Mouse (Mus musculus) cerebral cortex, adult 2 months (tissue): ENCODE data around the gene Fxyd1.

Source experiments
- WGBS: fragments of 180-500 bp; shearing (Covaris S2); methylation state at CpG from one replicate; pipeline ENCODE4 v1.1.7; 2018; 5-methylcytosine and 5-hydroxymethylcytosine counted together

Fxyd1 gene

DNA sequence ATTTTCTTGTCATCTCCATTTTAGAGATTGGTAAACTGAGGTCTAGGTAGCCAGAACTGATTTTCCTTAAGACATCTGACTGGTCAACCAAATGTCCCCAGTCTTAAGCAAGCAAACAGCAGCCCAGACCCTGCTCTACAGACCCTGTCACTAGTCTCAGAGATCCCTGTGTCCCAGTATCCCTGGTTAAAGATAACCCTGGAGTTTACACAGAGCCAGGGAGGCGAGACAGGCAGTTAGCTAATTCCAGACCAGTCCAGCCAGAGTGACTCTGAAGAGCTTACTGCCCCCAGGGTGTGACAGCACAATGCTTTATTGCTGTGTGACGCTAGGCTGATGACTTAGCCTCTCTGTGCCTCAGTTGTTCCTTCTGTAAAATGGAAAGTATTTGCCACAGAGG, at the start of gene Fxyd1:
Gene Fxyd1 (minus strand): TSS at position 129 of the 400 bp plus-strand sequence.
- WGBS = 96% methylated on average over 2 of the region's 2 CpGs

DNA sequence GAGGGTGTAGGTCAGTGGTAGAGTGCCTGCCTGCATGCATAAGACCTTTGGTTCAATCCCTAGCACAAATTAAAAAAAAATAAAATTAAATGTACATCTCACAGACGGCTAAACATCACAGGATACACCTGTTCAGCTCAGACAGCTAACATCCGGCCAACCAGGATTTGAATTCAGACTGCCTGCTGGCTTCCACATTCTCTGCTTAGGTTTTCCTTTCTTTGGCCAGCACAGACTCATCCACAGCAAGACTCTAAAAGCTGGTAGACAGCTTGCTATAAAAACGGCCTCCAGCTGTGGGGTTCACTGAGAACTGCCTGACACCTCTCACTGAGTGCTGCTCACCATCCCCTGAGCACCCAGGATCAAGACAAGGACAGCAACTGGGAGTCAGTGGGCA, 49.2 kb upstream of the Fxyd1 start:
- 62% methylated on average over 3 of the region's 3 CpGs for WGBS

DNA sequence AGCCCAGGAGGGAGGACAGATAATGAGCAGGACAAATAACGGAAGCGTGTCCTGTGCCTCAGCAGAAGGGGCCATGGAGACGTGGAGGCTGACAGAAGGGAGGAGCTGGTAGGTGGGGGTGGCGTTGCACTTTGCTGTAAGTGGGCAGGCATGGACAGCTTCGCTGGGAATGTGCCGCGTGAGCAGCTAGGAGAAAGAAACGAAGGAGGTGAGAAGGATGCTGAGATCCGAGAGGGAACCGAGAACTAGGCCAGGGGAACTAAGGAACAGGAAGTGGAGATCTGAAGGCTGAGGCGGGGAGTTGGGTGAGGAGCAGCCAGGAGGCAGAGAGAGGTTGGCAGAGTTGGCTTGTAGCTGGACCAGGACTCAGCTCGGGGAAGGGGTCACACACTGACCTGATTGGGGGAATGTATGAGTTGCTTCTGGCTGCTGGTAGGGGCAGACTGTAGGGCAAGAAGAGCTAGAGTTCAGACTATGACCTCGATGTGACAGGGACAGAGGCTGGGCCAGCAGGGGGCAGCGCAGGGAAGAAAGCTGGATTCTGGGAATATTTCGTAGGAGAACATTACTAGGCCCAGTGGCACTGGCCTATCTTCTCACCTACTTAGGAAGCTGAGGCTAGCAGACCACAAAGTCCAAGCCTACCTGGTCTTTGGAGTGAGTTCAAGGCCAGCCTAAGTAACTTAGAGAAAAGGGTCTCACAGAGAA, 48.2 kb upstream of the Fxyd1 start:
- WGBS = 37% methylated on average over 15 of the region's 15 CpGs

DNA sequence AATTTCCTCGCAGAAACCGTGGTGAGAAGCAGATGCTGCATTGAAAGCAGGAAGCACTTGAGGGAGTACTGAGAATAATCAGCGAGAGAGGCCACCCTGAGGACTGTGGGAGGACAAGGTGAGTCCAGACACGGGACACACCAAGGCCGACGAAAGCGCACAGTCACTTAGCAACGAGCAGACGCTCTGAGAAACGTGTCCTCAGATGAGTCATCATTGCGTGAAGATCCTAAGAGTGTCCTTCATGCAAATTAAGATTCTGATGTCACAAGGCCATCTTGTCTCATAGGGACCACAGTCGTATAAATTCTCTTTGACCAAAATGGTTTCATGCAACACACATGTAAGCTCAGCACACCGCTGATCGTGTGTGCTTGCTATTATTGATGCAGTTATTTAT, 43.8 kb upstream of the Fxyd1 start:
- 66% methylated on average over 14 of the region's 14 CpGs for WGBS

DNA sequence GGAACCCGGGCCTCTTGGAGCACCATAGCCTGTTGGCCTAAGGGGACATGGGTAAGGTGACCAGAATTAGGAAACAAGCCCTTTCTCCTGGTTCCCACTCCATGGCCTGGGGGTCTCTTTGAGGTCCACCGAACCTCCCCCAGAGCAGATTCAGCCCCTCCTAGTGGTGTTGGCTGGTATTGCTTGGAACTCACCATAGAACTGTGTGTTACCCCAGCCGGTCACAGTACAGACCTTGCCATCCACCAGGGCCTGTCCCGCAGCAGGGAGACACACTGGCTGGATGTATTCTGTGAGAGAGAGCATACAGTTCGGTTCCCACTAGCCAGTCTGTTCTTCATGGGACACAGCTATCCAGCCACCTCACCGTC, 42.6 kb upstream of the Fxyd1 start:
- WGBS = 90% methylated on average over 6 of the region's 6 CpGs

DNA sequence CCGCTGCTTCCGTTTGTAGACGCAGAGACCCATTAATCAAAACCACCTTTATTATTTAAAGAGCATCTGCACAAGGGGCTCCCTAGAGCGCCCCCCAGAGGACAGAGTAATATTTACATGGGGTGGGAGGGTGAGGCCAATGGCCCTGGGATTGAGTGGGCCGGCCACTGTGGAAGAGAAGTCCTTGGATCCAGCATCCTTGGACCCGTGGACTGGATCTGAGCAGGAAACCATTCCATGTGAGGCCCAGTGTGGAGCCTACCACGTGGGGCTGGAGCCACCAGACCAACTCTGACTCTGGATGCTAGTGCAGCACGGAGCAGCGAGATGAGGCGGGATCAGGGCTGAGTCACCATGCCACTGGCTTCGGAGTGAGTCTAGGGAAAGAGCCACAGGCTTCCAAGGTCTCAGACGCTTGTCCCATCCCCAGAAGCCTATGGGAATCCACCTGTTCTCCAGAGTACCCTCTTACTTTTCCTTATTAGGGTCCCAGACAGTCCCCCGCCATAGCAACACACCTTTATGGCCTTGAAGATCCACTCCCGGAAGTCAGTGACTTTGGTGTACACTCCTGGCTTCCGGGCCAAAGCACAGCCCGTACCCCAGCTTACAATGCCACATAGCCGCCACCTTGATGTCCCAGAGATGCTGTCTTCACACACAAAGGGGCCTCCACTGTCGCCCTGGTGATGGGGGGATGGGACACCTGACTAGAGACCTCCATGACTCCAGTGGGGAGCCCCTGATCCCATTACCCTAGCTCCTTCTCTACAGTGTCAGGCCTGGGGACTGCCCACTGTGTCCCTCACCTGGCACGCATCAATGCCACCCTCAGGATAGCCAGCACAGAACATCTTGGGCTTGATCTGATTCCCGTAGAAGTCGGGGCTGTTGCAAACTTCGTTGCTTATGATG, 42.0 kb upstream of the Fxyd1 start:
- WGBS = 82% methylated on average over 22 of the region's 22 CpGs

DNA sequence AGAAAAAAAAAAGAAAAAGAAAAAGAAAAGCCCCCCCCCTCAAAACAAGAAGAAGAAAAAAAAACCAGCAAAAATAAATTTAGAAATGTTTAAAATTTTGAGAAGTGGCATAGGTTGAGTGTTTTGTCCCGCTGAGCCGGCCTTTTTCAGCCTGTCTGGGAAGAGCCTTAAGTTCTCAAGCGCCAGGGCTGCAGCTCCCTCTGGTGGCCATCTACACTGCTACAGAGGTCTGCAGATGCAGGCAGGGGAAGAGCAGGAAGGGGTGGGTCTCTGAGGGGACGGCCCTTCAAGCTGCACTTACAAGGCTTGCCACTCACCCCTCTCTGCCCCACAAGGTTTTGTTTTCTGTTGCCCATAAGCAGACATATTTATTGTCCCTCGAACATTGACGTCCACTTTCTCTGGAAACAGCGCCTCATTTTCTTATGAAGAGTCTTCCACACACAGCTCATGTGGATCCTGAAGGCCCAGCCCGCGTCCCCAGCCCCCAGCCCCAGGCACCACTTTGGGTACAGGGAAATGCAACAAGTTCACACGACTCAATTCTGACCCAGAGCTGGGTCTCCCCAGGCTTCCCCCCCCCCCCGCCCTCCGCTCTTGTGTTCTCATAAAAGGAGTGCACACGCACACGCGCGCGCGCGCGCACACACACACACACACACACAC, 40.7 kb upstream of the Fxyd1 start:
- WGBS = 41% methylated on average over 20 of the region's 20 CpGs

DNA sequence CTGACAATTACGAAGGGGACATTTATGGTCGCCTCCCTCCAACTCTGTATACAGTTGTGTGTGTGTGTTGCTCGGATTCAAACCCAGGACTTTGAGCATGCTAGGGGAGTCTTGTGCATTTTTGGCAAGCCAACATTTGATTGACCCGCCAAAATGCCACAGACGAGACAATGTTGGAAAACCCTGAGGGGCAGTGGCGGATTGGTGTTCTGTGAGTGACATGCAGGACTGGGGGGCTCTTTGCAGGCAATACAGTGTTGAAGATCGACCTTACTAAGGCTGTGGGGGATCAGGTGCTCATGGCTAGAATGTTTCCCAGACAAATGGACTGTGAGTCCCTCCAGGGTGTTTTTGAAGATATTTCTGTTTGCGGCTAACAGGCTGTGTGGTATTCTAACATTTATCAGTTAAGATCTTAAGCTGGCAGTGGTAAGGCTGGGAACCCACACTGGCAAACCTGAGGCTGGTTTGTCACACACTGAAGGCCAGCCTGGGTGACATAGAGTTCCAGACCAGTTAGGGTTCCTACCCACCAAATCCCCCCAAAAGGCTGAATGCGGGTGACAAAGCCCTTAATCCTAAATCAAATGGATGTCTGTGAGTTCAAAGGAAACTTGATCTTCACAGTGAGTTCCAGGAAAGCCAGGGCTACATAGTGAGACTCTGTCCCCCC, 40.0 kb upstream of the Fxyd1 start:
- WGBS = 84% methylated on average over 9 of the region's 9 CpGs

DNA sequence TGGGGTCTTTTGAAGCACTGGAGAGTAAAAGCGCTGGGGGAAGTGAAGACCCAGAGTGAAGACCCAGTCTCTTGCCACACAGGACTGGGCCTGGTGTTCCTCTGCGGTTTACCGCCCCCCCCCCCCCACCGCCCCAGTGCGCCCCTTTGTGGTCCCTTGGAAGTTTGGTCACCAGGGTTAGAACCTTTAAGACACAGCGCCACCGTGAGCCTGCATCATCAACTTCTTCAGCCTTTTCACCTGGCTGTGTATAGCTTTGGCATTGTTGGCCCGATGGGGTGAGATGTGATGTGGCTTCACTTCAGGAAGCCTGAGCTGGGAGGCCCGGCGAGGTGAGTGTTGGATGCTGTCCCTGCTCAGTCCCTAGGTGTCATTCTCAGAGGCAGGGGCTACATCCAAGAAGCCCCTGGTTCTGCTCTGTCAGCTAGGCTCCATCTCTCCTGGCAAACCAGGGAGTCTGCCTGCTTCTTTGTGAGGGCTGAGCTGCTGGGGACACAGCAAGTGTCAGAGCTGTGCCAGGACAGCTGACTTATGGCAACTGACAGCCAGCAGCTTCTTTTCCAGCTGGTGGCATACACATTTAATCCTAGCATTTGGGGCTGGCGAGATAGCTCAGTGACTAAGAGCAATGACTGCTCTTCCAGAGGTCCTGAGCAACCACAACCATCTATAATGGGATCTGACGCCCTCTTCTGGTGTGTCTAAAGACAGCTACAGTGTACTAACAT, 37.9 kb upstream of the Fxyd1 start:
- WGBS = 32% methylated on average over 11 of the region's 12 CpGs

DNA sequence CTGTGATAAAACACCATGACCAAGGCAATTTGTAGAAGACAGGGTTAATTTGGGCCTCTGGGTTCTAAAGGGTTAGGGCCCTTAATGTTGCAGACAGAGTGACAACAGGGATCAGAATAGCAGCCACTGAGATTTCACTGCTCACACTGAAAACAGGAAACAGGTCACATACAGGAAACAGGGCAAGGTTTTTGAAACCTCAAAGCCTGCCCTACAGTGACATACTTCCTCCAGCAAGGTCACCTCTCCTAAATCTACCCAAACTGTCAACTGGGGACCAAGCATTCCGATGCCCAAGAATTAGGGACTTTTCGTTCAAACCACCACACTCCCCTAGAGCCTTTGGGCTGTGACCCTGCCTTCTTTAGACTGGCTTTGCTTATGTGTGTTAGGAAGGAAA, 32.7 kb upstream of the Fxyd1 start:
- WGBS = 88% methylated on average over 2 of the region's 2 CpGs

DNA sequence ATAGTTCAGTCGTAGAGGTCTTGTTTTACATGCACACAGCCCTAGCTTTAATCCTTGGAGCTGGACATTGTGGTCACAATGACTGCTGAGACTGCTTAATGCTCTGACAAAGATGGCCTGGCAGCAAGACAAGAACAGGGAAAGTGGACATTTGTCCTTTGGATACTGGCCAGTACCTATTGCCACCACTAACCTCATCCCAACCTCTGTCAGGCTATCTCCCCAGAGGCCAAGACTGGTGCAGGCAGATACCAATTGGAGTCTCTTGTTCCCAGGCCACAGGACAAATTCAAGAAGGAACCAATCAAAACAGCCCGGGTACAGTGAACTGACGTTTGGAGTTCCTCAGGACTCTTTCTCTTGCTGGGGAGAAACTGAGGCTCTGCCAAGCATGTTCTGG, 31.2 kb upstream of the Fxyd1 start:
- 55% methylated on average over 3 of the region's 3 CpGs for WGBS

DNA sequence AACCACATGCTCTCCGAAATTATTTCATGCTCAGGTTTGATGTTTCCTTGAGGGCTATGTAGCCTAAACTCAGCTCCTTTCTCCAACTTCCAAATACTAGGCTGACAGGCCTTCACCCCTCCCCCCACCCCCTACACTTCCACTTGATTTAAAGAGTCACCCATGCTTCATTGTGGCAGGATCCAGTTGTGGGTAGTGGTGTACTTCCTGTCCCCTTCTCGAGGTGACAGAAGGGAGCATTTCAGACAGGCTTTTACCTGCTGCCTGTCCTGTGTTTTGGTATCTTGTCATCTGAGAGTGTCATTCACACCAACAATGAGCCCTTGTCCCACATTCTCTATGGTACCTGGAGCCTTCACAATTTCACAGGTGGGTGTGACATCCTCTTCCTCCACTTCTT, 30.3 kb upstream of the Fxyd1 start:
- 68% methylated on average over 2 of the region's 2 CpGs for WGBS

DNA sequence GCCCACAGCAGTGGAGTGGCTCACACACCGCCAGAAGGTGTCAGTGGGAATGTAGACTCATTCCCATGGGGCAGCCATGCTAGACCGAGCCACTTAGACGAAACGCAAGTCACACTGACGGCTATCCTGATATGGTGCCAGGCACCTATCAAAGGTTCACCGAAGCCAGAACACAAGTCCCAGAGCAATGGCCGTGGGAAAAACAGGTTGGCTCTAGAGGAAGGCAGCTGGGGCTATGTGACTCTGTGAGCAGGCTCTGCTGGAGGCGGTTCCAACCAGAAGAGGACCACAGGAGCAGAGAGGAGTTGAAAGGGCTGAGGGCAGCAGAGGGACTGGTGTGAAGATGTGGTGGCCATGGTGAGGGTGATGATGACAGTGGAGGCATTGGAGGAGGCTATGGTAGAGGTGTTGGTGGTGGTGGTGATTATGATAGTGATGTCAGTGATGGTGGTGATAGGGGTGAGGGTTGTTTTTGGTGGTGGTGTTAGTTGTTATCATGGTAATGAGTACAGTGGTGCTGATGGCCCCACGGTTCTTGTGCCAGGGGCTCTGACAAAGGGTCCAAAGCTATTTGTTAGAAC, 29.3 kb upstream of the Fxyd1 start:
- WGBS = 91% methylated on average over 9 of the region's 9 CpGs

DNA sequence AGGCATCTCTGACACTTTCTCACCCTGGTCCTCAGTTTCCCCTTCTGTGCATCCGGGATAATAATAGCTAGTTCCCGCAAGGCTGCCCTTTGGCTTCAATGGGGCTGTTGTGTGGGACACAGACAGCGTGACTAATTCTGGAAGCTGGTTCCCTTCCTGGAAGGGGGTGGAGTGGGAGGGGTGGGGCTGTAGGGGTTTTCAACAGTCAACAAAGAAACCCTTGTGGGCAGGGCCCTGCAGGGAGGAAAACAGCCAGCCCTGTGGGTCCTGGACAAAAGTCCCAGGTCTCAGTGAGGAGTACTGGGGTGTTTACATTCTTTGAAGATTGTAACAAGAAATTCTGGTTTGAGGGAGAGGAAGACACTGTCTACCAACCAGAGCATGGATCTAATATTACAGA, 28.2 kb upstream of the Fxyd1 start:
- 31% methylated on average over 3 of the region's 3 CpGs for WGBS

DNA sequence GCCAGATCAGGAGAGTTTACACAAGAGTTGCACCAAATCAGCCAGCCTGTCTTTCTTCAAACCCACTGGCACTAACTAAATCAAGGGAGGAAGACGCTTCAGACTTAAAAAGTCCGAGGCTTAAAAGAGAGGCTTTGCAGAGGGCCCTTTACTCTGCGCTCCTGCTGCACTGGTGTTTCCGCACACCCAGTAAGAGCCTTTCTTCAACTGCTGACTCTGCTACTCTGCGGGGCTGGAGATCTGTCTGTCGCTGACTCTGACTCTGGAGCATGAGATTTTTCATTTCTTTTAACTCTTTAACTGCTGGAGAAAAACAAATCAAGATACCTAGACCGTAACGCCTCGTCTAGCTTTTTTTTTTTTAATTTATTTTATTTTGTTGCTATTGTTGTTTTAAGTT, 27.1 kb upstream of the Fxyd1 start:
- 69% methylated on average over 9 of the region's 9 CpGs for WGBS

DNA sequence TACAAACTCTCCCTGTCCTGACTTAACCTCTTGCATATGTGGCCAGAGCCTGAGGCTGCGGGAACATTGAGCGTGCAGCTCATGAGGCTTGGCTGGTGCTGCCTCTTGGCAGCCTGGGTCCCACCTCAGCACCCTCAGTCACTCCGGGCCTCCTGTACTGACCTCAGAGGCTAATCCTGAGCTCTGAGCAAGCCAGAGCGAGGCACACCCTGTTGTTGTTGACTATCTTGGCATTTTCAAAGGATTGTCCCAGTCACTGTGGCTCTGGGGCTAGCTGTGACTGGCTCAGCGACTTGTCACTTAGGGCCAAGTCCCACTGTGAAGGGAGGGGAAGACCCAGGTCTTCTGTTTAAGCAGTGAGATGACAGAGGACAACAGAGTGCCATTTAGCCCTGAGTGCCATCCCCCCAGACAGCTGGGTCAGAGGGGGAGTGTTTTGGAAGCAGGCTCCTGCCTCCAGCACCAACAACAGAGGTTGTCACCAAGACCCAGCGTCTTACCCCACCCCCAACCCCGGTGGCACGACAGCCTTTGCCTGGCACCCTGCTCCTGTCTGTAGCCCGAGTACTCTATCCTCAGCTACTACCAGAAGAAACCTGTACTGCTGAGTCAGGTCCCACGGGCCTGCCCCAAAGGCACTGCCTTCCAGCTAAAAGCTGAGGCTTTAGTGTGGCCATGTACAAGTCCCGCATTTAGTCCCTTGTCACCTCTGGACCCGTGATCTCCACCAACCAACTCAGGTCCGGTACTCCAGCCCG, 26.0 kb upstream of the Fxyd1 start:
- 68% methylated on average over 14 of the region's 14 CpGs for WGBS

DNA sequence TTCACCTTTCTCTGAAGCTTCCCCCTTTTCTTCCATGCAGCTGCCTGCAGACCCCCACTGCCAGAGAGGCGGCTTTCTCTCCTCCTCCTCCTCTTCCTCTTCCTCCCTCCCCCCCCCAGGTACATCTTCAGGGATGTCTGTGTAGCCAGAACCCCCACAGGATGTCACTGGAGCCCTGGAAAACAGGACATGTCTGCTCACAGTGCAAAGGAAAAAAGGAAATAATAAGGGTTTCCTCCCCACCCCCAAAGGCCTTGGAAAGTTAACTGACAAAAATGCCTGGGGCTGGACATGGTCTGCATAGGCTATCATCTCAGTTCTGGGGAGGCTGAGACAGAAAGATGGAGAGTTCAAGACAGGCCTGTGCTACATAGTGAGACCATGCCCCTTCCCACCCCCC, 24.1 kb upstream of the Fxyd1 start:
- 38% methylated on average over 1 of the region's 1 CpGs for WGBS

DNA sequence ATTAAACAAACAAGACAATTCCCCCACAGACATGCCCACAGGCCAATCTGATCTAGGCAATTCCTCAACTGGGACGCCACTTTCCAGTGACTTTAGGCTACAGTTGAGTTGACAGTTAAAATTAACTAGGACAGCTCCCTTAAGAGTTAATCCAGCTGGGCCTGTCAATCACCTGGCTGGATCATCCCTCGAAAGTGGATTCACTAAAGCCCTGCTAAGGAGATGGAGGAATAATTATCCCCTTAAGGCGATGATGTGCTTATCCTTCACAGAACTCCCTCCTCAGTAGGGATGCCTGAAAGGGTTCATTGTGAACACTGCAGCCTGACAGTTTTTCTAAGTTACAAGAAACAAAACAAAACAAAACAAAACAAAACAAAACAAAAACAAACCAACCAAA, 23.6 kb upstream of the Fxyd1 start:
- 72% methylated on average over 3 of the region's 3 CpGs for WGBS

DNA sequence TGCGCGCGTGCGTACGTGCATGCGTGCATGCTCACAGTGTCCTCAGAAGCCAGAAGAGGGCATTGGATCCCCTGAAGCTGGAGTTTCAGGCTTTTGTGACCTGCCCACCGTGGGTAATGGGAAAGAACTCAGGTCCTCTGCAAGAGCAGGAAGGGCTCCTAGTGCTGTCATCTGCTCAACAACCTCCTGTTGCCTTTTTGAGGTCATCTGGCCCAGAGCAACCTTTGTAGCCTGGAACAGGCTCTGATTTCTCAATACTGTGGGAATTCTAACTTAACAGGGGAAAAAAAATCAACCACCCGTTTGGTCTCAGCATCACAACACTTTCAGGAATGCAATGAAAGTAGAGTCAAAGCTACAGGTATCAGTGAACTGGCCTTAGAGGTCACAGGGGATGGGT, 22.7 kb upstream of the Fxyd1 start:
- WGBS = 90% methylated on average over 8 of the region's 8 CpGs

DNA sequence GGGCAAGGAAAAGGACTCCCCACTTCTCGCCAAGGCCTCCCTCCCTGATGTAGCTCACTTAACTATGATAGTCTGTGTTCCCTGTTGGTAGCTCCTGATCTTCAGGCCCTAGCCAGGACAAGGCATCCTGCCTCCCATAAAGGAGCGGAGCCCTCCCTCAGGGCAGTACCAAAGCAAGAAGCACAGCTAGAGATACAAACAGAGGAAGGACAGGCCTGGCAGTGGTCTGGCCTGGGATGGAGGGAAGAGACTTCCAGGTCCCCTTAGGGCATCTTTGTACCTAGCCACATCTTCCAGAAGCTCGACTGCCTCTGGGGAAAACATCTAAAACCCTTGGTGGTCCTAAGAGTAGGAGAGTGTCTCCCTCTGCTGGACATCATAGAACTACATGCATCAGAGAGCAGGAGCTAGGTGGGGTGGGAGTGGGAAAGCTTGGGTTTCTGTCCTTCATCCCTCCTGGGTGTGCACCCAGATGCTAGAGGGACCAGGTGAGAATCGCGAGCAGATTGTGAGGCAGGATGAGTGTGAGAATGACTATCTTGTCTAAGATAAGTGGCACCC, 21.0 kb upstream of the Fxyd1 start:
- 46% methylated on average over 5 of the region's 5 CpGs for WGBS
